Mouse (Mus musculus) CD4-positive, CD25-positive, alpha-beta regulatory T cell, adult 2 months (primary cell): Measurements from ENCODE around the gene Adra2c.

Experiments
- DNase-seq: peaks from one replicate; pipeline ENCODE4 v3.0.0-alpha.2; 2012; ENCODE audit warnings: low read depth, low spot score

Adra2c gene

DNA sequence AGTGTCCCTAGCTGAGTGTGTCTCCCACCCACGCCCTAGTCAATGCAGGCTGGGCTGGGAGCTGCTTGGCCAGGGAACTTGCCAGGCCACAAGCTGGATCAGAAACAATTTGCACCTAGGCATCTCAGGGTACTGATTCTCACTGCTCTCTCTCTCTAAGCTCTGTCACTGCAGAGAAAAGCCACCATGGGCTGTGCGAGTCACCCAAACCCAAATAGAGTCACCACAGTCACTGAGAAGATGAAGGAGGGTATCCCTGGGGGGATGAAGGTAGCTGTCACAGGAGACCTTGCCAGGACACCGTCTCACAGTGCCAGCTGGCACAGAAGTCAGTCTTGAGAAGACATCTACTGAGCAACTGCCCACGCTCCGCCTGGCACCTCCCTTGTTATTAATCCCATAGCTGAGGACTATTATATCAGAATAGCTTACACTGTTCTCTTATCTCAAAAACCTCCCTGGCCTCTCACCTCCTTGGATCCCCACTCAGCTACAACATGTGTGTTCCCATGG is 33.7 kb downstream of the Adra2c start:
- DNase-seq = no peak

DNA sequence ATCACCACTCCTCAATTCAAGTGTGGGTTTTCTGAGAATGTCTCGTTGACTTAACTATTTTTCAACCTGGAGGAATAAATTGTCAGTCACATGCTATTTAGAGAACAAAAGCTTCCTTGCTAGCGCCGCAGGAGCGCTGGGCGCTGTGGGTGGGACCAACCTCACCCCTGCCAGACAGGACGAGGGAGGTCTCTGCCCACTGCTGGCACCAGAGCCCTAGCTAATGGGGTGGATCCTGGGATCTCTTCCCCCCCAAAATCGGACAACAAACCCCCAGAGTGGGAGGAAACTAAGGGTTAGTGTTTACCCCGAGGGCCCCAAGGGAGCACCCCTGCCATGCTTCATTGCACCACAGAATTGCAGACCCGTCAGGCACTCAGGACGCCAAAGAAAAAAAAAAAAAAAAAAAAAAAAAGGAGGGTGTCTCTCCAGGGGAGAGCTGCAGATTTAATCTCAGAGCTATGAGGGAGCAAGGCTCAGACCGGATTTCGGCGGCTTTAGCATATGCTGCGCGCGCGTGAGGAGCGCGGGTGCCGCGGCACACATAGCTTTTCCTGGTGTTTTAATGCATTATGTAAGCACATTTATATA is 35.2 kb downstream of the Adra2c start:
- DNase-seq = no peak

DNA sequence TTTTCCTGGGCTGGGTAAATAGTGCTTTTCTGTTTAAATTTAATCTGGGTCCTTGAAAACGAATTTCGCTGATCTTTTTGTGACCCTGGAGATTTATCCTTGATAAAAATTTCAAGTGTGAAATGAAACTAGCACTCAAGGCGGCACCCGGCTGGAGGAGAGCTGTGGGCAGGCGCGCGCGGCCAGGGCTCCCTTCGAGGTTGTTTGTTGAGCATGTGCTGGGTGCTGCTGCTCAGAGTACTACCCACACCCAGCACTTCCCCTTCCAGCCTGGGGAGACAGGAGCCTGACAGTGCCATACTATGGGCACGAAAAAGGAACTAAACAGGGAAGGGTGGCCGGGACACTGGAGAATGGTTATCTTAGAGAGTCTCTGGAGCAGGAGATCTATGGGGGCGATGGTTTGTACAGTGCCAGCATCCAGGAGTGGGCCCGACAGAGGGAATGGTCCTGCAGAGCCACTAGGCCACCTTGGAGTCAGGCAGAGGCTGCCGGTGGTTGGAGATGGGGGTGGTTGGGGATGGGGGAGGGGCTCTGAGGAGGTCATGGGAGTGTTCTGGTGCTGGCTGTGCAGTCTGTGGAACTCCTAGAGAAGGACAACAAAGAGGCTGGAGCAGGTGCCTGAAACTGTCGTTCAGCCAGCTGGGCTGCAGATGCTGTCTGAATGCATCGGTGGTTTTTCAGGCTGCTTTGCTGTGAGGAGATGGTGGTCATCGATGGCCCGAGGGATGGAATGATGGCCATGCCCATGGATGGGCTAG is 35.9 kb downstream of the Adra2c start:
- no peak for DNase-seq

DNA sequence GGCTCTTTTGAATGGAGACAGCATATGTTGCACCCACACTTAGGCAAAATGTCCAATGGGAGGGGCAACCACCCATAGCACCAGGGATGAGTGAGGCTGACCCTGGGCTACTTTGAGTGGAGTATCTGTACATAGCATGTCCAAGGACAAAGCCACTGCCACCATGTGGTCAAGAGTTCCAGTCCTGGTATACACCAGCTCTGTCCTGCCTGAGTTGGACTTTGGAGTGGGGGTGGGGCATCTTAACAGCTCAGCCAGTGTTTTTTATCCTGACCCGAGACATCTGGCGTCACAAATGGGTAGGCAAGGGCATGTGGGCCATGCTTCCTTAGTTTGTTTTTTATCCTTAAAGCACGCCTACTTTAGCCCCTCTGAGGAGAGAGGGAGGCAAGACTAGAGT is 36.5 kb downstream of the Adra2c start:
- no peak for DNase-seq

DNA sequence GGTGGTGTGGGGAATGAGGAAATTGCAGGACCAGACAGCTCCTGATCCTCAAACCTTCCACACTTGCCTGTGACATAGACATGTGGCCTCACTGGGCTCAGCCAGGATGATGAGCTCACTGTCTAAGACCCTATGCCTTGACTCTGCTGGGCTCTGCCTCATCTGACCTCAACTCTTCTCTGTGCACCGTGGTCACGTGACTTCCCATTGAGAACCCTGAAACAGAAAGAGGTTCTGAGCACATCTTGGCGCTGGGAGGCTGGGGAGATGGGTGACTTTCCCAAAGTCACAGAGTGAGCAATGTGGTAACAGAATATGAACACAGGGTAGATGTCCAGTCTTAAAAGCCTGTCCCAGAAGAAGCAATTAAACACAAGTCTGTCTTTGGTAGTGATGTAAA is 37.1 kb downstream of the Adra2c start:
- no peak for DNase-seq

DNA sequence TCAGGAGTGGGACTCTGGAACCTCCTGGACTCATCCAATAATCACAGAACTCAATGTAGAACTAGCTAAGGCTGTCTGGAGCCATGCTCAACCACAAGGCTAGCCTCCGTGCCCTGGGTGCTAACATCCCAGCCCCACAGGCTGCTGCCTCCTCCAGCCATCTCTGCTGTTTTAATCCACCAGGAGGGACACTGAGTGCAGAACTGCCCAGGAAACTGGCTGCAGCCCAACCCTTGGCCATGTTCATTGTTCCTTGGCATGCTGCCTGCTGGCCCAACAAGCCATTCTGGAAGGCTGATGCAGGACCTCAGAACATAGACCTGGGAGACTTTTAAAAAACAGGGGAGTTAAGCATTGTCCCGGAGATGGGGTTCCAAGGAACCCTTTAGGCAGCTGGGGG is 42.5 kb downstream of the Adra2c start:
- no peak for DNase-seq

DNA sequence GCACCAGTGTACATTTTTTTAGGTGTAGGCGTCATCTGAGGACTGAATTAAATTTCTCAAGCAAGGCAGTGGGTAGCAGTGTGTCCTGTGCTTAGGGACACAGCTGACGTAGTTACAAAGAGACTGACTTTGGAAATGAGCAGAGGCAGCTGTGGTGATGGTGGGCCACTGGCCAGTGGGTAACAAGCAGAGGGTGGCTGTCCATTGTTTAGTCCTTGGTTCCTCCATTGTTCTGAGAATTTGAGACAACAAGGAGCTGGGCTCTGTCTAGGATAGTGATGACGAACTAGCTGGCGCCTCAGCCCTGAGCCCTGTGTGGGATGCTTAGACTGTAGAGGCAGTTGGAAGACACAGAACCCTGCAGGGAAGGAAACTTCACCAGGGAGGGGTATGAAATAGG is 52.7 kb downstream of the Adra2c start:
- DNase-seq = no peak
